Mouse (Mus musculus) neutrophil, adult 59 days (primary cell): ENCODE results near the gene Tas2r135. TPM values are rescaled to one million over a fixed set of nuclear protein-coding genes. Genes with fewer than 3 reads are reported as not detected.

Experiments
- total RNA-seq, 2 experiments: library from RNA; stranded (reverse); gene quantifications; 1 replicate in 1 of 2; 2 replicates in 1 of 2; pipeline ENCODE4 v1.2.4; 2023

Gene Tas2r135
- 1 to 10 TPM; 2.7 to 4.2 TPM for total RNA-seq

GRCm38 (mm10) chr6:42405134-42405533, at the start of gene Tas2r135:
Gene Tas2r135, plus strand, starts transcription at chr6:42405434.

DNA sequence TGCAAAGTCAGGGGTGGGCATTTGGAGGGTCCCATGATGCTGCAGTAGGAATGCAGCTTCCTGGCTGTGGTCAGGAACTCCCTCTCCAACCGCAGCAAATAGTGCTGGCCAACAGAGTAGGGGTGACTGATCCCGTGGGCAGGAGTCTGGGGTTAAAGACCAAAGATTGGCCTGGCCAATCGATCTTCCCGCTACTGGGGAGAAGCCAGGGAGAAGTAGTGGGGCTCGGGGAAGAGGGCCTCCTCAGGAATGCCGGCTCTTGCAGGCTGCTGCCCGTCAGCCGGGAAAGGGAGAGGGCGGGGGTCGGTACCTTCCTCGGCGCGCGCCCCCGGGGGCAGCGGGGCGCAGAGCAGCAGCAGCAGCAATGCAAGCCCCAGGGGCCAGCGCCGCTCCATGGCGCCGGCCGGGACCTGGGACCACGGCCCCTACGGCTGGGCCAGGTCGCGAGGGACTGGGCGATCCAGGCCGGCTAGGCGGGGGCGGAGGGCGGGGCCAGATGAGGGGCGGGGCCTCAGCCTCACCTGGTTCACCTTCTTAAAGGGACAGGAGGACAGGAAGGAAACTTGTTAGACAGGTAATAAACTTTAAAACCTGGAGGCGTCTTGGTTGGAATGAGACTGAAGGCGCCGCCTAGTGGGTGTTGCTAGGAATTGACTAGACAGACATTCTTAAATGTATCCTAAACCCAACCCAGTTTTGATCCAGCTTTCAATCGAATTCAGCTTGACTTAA, 32.3 kb upstream of the Tas2r135 start, which contains the start of gene Epha1:
Gene Epha1 (minus strand): TSS at position 453 of the 732 bp plus-strand sequence.

DNA sequence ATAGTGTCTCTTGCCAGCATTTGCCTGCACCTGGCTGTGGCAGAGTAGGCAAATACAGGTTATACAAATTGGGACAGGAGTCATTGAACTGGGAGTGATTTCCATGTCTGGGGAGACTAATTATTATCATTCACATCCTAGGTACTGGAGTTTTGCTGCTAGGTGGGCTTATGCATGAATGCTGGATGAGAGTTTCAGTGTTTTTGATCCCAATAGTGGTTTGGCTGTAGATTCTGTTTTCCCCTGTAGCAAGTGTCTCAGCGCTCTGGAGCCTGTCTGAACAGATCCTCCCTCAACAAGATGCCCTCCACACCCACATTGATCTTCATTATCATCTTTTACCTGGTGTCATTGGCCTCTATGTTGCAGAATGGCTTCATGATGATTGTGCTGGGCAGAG, 5.3 kb upstream of the Tas2r135 start, which contains the start of gene Tas2r143:
Gene Tas2r143 (plus strand): TSS at position 301 of the 400 bp plus-strand sequence.

DNA sequence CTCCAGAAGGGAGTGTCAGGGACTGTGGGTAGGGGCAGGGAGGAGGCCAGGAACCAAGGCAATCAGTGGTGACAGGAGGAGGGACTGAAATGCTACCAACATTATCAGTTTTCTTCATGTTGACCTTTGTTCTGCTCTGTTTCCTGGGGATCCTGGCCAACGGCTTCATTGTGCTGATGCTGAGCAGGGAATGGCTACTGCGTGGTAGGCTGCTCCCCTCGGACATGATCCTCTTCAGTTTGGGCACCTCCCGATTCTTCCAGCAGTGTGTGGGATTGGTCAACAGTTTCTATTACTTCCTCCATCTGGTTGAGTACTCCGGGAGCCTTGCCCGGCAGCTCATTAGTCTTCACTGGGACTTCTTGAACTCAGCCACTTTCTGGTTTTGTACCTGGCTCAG, 29.2 kb downstream of the Tas2r135 start, which contains the start of gene Tas2r126:
Gene Tas2r126 (plus strand): TSS at position 90 of the 400 bp plus-strand sequence.

Other genes starting within 250 kb of the Tas2r135 start
- not detected for gene Tas2r144, start 190.1 kb upstream of the Tas2r135 start, total RNA-seq
- 1 to 10 TPM; 4.3 to 5.2 TPM for gene Gstk1, start 159.5 kb upstream of the Tas2r135 start, total RNA-seq
- gene Tmem139, start 143.5 kb upstream of the Tas2r135 start, total RNA-seq: not detected
- 10 to 100 TPM; 66.9 to 84.2 TPM for gene Casp2, start 140.4 kb upstream of the Tas2r135 start, total RNA-seq
- gene Clcn1, start 118.7 kb upstream of the Tas2r135 start, total RNA-seq: under 1 TPM; 0.51 to 0.78 TPM
- gene Fam131b, start 80.8 kb upstream of the Tas2r135 start, total RNA-seq: under 1 TPM in 1 of 2 experiments, not detected in 1; 0.09 TPM
- 100 to 1,000 TPM; 658 to 702 TPM for gene Zyx, start 55.8 kb upstream of the Tas2r135 start, total RNA-seq
- gene Epha1, start 32.2 kb upstream of the Tas2r135 start, total RNA-seq: under 1 TPM in 1 of 2 experiments, not detected in 1; 0.24 TPM
- 1 to 10 TPM; 4.3 to 4.8 TPM for gene Tas2r143, start 5.2 kb upstream of the Tas2r135 start, total RNA-seq
- gene Tas2r126, start 29.1 kb downstream of the Tas2r135 start, total RNA-seq: 1 to 10 TPM; 1.4 to 2.0 TPM
- gene Olfr458, start 59.8 kb downstream of the Tas2r135 start, total RNA-seq: not detected
- gene Olfr457, start 70.9 kb downstream of the Tas2r135 start, total RNA-seq: not detected
- gene Olfr456, start 81.8 kb downstream of the Tas2r135 start, total RNA-seq: not detected
- not detected for gene Olfr455, start 142.2 kb downstream of the Tas2r135 start, total RNA-seq
- not detected for gene Tcaf3, start 192.3 kb downstream of the Tas2r135 start, total RNA-seq
- not detected for gene Tcaf2, start 239.8 kb downstream of the Tas2r135 start, total RNA-seq